Mouse (Mus musculus) heart, embryonic 11.5 days (tissue): ENCODE measurements at regions not wholly inside any gene's neighbourhood (a gene's known extent, or its start where the extent isn't known, plus 50 kb on each side); places are given as distances from the start of the nearest gene placed in this dataset.

ENCODE experiments used
- ATAC-seq: fragments of 200-750 bp; cut with Nextera tagmentation; replicated peaks from 2 replicates; pipeline ENCODE4 v1.8.0; 2017; ENCODE audit warnings: moderate library complexity; ENCODE audit not compliant: insufficient number of reproducible peaks, low FRiP score, low TSS enrichment
- H3K27ac ChIP-seq: fragments of 300-500 bp; sonication (generic); 2 replicates; pipeline ENCODE4 v1.5.1; 2014; ENCODE audit warnings: mild to moderate bottlenecking, low read depth, low read length
- H3K27me3 ChIP-seq: fragments of 300-500 bp; sonication (generic); 2 replicates; pipeline ENCODE4 v1.6.1; 2014; ENCODE audit warnings: mild to moderate bottlenecking, low read length, mixed read lengths; ENCODE audit not compliant: control insufficient read depth, insufficient read depth
- H3K36me3 ChIP-seq: fragments of 300-500 bp; sonication (generic); 2 replicates; pipeline ENCODE4 v1.6.1; 2014; ENCODE audit warnings: mild to moderate bottlenecking, low read length, moderate library complexity, mixed read lengths; ENCODE audit not compliant: control insufficient read depth, insufficient read depth
- H3K4me1 ChIP-seq: fragments of 300-500 bp; sonication (generic); 2 replicates; pipeline ENCODE4 v1.6.1; 2014; ENCODE audit warnings: low read length; ENCODE audit not compliant: control insufficient read depth, insufficient read depth
- H3K4me2 ChIP-seq: fragments of 300-500 bp; sonication (generic); 2 replicates; pipeline ENCODE4 v1.6.1; 2014; ENCODE audit warnings: mild to moderate bottlenecking, moderate library complexity
- H3K4me3 ChIP-seq: fragments of 300-500 bp; sonication (generic); 2 replicates; pipeline ENCODE4 v1.5.1; 2014; ENCODE audit warnings: low read depth, low read length
- H3K9ac ChIP-seq: fragments of 300-500 bp; sonication (generic); 2 replicates; pipeline ENCODE4 v1.6.1; 2014; ENCODE audit warnings: mild to moderate bottlenecking, low read depth, low read length, moderate library complexity
- H3K9me3 ChIP-seq: fragments of 300-500 bp; sonication (generic); replicated peaks from 2 replicates; pipeline ENCODE4 v1.6.1; 2016; ENCODE audit warnings: low read length; ENCODE audit not compliant: control insufficient read depth
- WGBS: fragments of 180-500 bp; shearing (Covaris S2); extraction: QIAGEN DNeasy Blood & Tissue Kit; methylation state at CpG from one replicate; pipeline ENCODE4 v1.1.7; 2014; ENCODE audit not compliant: insufficient replicate concordance; 5-methylcytosine and 5-hydroxymethylcytosine counted together

- Histone ChIP-seq H3K4me1 (no peaks in the 10 kb centered on the region), H3K9ac (no peak overlapping the region), H3K4me2 (no peak overlapping the region), H3K4me3 (no peak overlapping the region), H3K9me3 (no peaks in the 10 kb centered on the region), H3K27me3 (no peaks in the 10 kb centered on the region), H3K36me3 (no peaks in the 10 kb centered on the region), H3K27ac (no peak overlapping the region)
- 77% methylated on average over 4 of the region's 4 CpGs for WGBS
- ATAC-seq, result no peak
Measured at GRCm38 (mm10) chr13:112178031-112178430, 110.2 kb upstream of the Ankrd55 start.

- H3K4me3 ChIP-seq, result no peak overlapping the region
- no peaks in the 10 kb centered on the region for H3K9me3 ChIP-seq
- no peak overlapping the region for H3K4me2 ChIP-seq
- H3K27me3 ChIP-seq, result no peaks in the 10 kb centered on the region
- H3K4me1 ChIP-seq, result peaks cover 23% of the 10 kb centered on the region
- no peaks in the 10 kb centered on the region for H3K36me3 ChIP-seq
- ATAC-seq, result no peak
- H3K27ac ChIP-seq, result no peak overlapping the region
- WGBS, result 76% methylated on average over 10 of the region's 10 CpGs
- no peak overlapping the region for H3K9ac ChIP-seq
Measured at GRCm38 (mm10) chr13:112183996-112184395, 104.3 kb upstream of the Ankrd55 start.

DNA sequence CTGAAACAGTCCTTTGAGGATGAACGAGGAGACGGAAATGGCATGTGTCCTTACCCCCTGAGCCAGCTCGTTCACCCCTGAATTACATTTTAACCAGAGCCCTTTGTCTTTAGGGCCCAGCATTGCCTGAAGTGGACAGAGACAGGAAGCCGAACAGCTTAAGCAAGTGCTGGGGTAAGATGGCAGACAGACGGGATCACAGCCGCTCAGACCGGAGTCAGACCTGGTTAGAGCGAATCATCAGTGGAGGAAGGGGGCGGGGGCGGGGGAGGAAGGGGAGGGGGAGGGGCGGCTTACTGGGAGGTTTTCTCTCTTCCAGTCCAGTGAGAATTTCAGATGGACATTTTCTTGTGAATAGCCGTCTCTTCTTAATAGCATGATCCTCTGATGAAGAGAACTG is 103.1 kb upstream of the Ankrd55 start:
- ATAC-seq, result no peak
- 38% methylated on average over 7 of the region's 12 CpGs for WGBS
- no peaks in the 10 kb centered on the region for H3K36me3 ChIP-seq

DNA sequence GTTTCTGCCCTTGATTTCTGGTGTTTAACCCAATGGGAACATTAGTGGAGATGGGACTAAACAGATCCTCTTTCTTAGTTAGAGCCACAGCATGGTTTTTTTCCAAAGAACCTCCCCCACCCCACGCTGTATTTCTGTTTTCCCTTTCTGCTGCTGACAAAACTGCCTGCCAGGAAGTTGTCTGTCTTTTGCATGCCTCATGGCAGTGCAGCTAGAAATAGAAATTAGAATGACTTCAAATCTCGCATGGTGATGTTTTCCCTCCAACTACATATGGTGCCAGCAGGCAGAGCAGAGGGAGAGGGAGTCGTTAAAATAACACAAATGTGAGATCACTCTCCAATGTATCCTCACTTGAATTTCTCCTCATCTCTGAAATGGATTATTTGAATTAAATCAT is 101.0 kb upstream of the Ankrd55 start:
- no peak overlapping the region for H3K4me2 ChIP-seq
- H3K27me3 ChIP-seq, result no peaks in the 10 kb centered on the region
- peaks cover 30% of the 10 kb centered on the region for H3K4me1 ChIP-seq
- WGBS, result 28% methylated on average over 3 of the region's 3 CpGs
- H3K36me3 ChIP-seq, result no peaks in the 10 kb centered on the region
- no peak for ATAC-seq
- no peaks in the 10 kb centered on the region for H3K9me3 ChIP-seq
- H3K4me3 ChIP-seq, result no peak overlapping the region
- no peak overlapping the region for H3K9ac ChIP-seq
- no peak overlapping the region for H3K27ac ChIP-seq

More for the DNA sequence above, 103.1 kb upstream of the Ankrd55 start:
- H3K4me3 ChIP-seq, result no peak overlapping the region
- no peaks in the 10 kb centered on the region for H3K9me3 ChIP-seq
- H3K27ac ChIP-seq, result no peak overlapping the region
- no peak overlapping the region for H3K9ac ChIP-seq
- peaks cover 28% of the 10 kb centered on the region for H3K4me1 ChIP-seq
- H3K27me3 ChIP-seq, result no peaks in the 10 kb centered on the region
- H3K4me2 ChIP-seq, result no peak overlapping the region

- Histone ChIP-seq H3K36me3 (no peaks in the 10 kb centered on the region), H3K4me3 (no peak overlapping the region), H3K4me2 (0 out of 2 replicates have a peak overlapping the region, but pooled peaks have one; percentile 24), H3K27me3 (no peaks in the 10 kb centered on the region), H3K9ac (no peak overlapping the region), H3K4me1 (peaks cover 35% of the 10 kb centered on the region), H3K9me3 (no peaks in the 10 kb centered on the region), H3K27ac (peak overlapping the region; percentile 46; the same call in 1 of the 2 replicates)
- 27% methylated on average over 7 of the region's 7 CpGs for WGBS
- no peak for ATAC-seq
Measured at GRCm38 (mm10) chr13:112188313-112188712, 99.9 kb upstream of the Ankrd55 start.

DNA sequence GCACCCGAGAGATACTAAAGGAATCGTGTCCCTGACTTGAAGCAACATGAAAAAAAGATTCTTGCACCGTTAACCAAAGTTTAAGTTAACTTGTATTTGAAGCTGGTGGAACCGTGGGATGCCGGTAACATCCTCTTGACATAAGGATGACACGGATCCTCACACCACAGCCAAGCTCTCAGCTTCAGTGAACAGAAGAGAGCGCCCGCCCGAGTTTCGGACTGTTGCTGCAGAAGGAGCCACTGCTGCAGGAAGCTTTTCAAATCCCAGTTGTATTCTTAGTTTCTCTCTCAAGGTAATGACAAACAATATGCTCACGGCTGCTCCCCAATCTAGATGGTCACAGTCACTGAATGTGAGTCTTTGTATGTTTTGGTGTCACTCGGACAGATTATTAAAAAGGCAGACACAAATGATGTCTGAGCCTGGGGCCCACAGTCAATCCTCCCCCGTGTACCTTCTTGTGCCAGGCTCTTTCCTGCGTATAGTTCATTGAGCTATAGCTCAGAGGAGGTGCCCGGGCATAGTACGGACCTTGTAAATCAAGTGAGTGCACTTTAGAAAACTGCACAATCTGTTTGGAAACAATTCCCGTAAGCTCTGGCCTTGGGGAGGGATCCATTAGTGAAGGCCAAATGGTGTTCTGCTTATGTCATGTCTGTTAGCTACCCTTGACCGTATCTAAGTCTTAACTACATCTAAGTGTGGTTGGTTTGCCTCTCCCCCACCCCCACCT is 99.3 kb upstream of the Ankrd55 start:
- peaks cover 35% of the 10 kb centered on the region for H3K4me1 ChIP-seq
- H3K4me3 ChIP-seq, result no peak overlapping the region
- no peak overlapping the region for H3K4me2 ChIP-seq
- H3K36me3 ChIP-seq, result no peaks in the 10 kb centered on the region
- H3K27ac ChIP-seq, result no peak overlapping the region
- H3K9ac ChIP-seq, result no peak overlapping the region
- ATAC-seq, result no peak
- no peaks in the 10 kb centered on the region for H3K9me3 ChIP-seq
- WGBS, result 79% methylated on average over 18 of the region's 18 CpGs
- no peaks in the 10 kb centered on the region for H3K27me3 ChIP-seq

GRCm38 (mm10) chr13:112189605-112190004 is 98.6 kb upstream of the Ankrd55 start:
- Histone ChIP-seq H3K36me3 (no peaks in the 10 kb centered on the region), H3K27me3 (no peaks in the 10 kb centered on the region), H3K9ac (no peak overlapping the region), H3K4me1 (peaks cover 35% of the 10 kb centered on the region), H3K9me3 (no peaks in the 10 kb centered on the region), H3K27ac (no peak overlapping the region), H3K4me3 (no peak overlapping the region), H3K4me2 (no peak overlapping the region)
- no peak for ATAC-seq
- 48% methylated on average over 5 of the region's 5 CpGs for WGBS

- ATAC-seq, result no peak
- H3K27ac ChIP-seq, result no peak overlapping the region
- H3K27me3 ChIP-seq, result no peaks in the 10 kb centered on the region
- peaks cover 31% of the 10 kb centered on the region for H3K4me1 ChIP-seq
- H3K4me2 ChIP-seq, result no peak overlapping the region
- no peaks in the 10 kb centered on the region for H3K9me3 ChIP-seq
- 32% methylated on average over 9 of the region's 9 CpGs for WGBS
- H3K9ac ChIP-seq, result no peak overlapping the region
- H3K36me3 ChIP-seq, result no peaks in the 10 kb centered on the region
- no peak overlapping the region for H3K4me3 ChIP-seq
Measured at GRCm38 (mm10) chr13:112192192-112192905, 95.9 kb upstream of the Ankrd55 start.
